Comparison of ENCODE assay signal across 14 mouse cellular contexts in the genomic region with DNA sequence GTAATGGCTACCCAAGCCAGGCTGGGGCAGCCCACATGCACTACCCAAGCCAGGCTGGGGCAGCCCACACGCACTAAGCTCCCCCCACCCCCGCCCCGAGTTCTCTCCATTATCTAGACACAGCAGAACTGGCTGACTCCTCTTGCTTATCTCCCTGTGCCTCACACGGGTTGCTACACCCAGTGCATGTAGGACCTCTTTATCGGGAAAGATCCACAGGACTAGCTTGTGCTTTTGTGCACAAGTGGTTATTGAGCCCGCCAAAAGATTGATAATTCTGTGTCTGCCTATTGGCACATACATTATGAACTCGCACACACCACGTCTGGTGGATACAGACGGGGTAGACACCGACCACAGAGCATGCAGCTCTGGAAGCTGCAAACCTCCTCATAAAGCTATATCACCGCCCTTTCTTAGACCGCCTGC. TPM values are rescaled to one million over a fixed set of nuclear protein-coding genes. Genes with fewer than 3 reads are reported as not detected.
DNase-seq lines count a peak whose midpoint lies in the region; ATAC-seq and TF ChIP-seq lines count a peak whose summit lies in the region.
"Had no signal": no experiment of that assay in that cellular context is flagged by ENCODE, and none has a peak within 500 bp of the region (broad histone marks: within the 10 kb centered on the region; RNA-seq: fewer than 3 reads in every experiment).

No protein-coding gene starts in this region.

- peak; percentile 49 for ATAC-seq in forebrain, embryonic 11.5 days (replicated peaks; ENCODE audit: low FRiP score)
- ATAC-seq in forebrain, embryonic 14.5 days: no peak
- peak; percentile 55 for ATAC-seq in lung, embryonic 14.5 days (ENCODE audit: insufficient read depth)
- peak; percentile 50 for ATAC-seq in heart, postnatal 0 days (ENCODE audit: insufficient read depth, low read depth)
- ATAC-seq: forebrain, embryonic 15.5 days; inflammation-experienced regulatory T-cells, adult 6 months had no signal

- no peak for TF ChIP-seq EP300 in heart, postnatal 0 days (IDR thresholded peaks at IDR 0.05; ENCODE audit: low read depth)

- no peak overlapping the region for H3K4me3 ChIP-seq in forebrain, embryonic 11.5 days (ENCODE audit: low read depth, low read length)
- no peak overlapping the region for H3K4me3 ChIP-seq in forebrain, embryonic 14.5 days (ENCODE audit: low read depth, low read length)
- H3K4me3 ChIP-seq in lung, embryonic 14.5 days (ENCODE audit: low read depth, low read length): no peak overlapping the region
- no peak overlapping the region for H3K4me3 ChIP-seq in heart, postnatal 0 days (ENCODE audit: low read depth, low read length)
- H3K4me3 ChIP-seq: forebrain, embryonic 15.5 days; left cerebral cortex, adult 2 months; neural tube, embryonic 13.5 days had no signal

- H3K27me3 ChIP-seq in forebrain, embryonic 11.5 days (ENCODE audit: control insufficient read depth, insufficient read depth, low read length): no peaks in the 10 kb centered on the region
- no peaks in the 10 kb centered on the region for H3K27me3 ChIP-seq in forebrain, embryonic 14.5 days (replicated peaks; ENCODE audit: control insufficient read depth, insufficient read depth, low read length)
- no peaks in the 10 kb centered on the region for H3K27me3 ChIP-seq in lung, embryonic 14.5 days (ENCODE audit: insufficient read depth, low read length)
- H3K27me3 ChIP-seq in heart, postnatal 0 days (ENCODE audit: control insufficient read depth, insufficient read depth, low read length): no peaks in the 10 kb centered on the region
- H3K27me3 ChIP-seq: forebrain, embryonic 15.5 days; neural tube, embryonic 13.5 days had no signal

- H3K36me3 ChIP-seq in forebrain, embryonic 11.5 days (ENCODE audit: control insufficient read depth, insufficient read depth, low read length): no peaks in the 10 kb centered on the region
- no peaks in the 10 kb centered on the region for H3K36me3 ChIP-seq in forebrain, embryonic 14.5 days (ENCODE audit: control insufficient read depth, insufficient read depth, low read length)
- no peaks in the 10 kb centered on the region for H3K36me3 ChIP-seq in lung, embryonic 14.5 days (ENCODE audit: insufficient read depth)
- no peaks in the 10 kb centered on the region for H3K36me3 ChIP-seq in heart, postnatal 0 days (replicated peaks; ENCODE audit: control insufficient read depth, insufficient read depth, low read length)
- H3K36me3 ChIP-seq: forebrain, embryonic 15.5 days; neural tube, embryonic 13.5 days had no signal

- no peak for TF ChIP-seq CTCF in lung, embryonic 14.5 days (IDR thresholded peaks at IDR 0.05; ENCODE audit: low read depth)
- TF ChIP-seq CTCF in heart, postnatal 0 days (IDR thresholded peaks at IDR 0.05; ENCODE audit: low read depth): no peak

- peaks cover 2% of the 10 kb centered on the region; the same call in 1 of the 2 replicates for H3K4me1 ChIP-seq in forebrain, embryonic 11.5 days (replicated peaks; ENCODE audit: control insufficient read depth, insufficient read depth, low read length)
- H3K4me1 ChIP-seq in forebrain, embryonic 14.5 days (ENCODE audit: control insufficient read depth, insufficient read depth, low read length): no peaks in the 10 kb centered on the region; the same call in 1 of the 2 replicates
- 0 out of 2 replicates have a peak, but pooled peaks cover 9% of the 10 kb centered on the region for H3K4me1 ChIP-seq in lung, embryonic 14.5 days (ENCODE audit: insufficient read depth)
- peaks cover 68% of the 10 kb centered on the region for H3K4me1 ChIP-seq in heart, postnatal 0 days (ENCODE audit: control insufficient read depth, insufficient read depth)
- H3K4me1 ChIP-seq: forebrain, embryonic 15.5 days had no signal

- 84% methylated on average over 12 of the region's 12 CpGs for WGBS in forebrain, embryonic 11.5 days
- WGBS in forebrain, embryonic 14.5 days: 83% methylated on average over 12 of the region's 12 CpGs
- 56% methylated on average over 12 of the region's 12 CpGs for WGBS in lung, embryonic 14.5 days
- WGBS in heart, postnatal 0 days: 19% methylated on average over 12 of the region's 12 CpGs

- H3K9me3 ChIP-seq in forebrain, embryonic 11.5 days (ENCODE audit: control insufficient read depth, low read length): no peaks in the 10 kb centered on the region
- H3K9me3 ChIP-seq in forebrain, embryonic 14.5 days (replicated peaks; ENCODE audit: control insufficient read depth, low read length): no peaks in the 10 kb centered on the region
- H3K9me3 ChIP-seq in lung, embryonic 14.5 days (ENCODE audit: low read depth, low read length): no peaks in the 10 kb centered on the region
- no peaks in the 10 kb centered on the region for H3K9me3 ChIP-seq in heart, postnatal 0 days (replicated peaks; ENCODE audit: control insufficient read depth, low read length)
- H3K9me3 ChIP-seq: forebrain, embryonic 15.5 days; neural tube, embryonic 13.5 days had no signal

- DNase-seq in forebrain, embryonic 11.5 days (ENCODE audit: low spot score): no peak
- DNase-seq in forebrain, embryonic 14.5 days (ENCODE audit: low spot score): no peak
- DNase-seq in lung, embryonic 14.5 days: no peak
- no peak for DNase-seq in lung, adult 18-20 months
- no peak for DNase-seq in heart, postnatal 0 days (ENCODE audit: low spot score)
- peak; percentile 56 to 75 for DNase-seq in spleen, postnatal 36 days (ENCODE audit: low spot score in 2 of 2)
- no peak for DNase-seq in ovary, postnatal 14 days (ENCODE audit: low spot score)
- DNase-seq in thymus, postnatal 25 days: no peak
- DNase-seq: cerebellum, postnatal 10 days; lung, postnatal 4 days had no signal

- H3K4me2 ChIP-seq in forebrain, embryonic 11.5 days (ENCODE audit: low read depth, low read length, severe bottlenecking): no peak overlapping the region
- no peak overlapping the region for H3K4me2 ChIP-seq in forebrain, embryonic 14.5 days (ENCODE audit: low read length)
- H3K4me2 ChIP-seq in lung, embryonic 14.5 days: no peak overlapping the region
- peak overlapping the region; percentile 43 for H3K4me2 ChIP-seq in heart, postnatal 0 days (ENCODE audit: low read depth, low read length)
- H3K4me2 ChIP-seq: forebrain, embryonic 15.5 days; neural tube, embryonic 13.5 days had no signal

- H3K27ac ChIP-seq in forebrain, embryonic 11.5 days (ENCODE audit: low read depth, low read length): no peak overlapping the region
- no peak overlapping the region for H3K27ac ChIP-seq in forebrain, embryonic 14.5 days (ENCODE audit: low read depth, low read length)
- no peak overlapping the region; the same call in 1 of the 2 replicates for H3K27ac ChIP-seq in lung, embryonic 14.5 days (ENCODE audit: low read depth)
- 0 out of 2 replicates have a peak overlapping the region, but pooled peaks have one; percentile 32 for H3K27ac ChIP-seq in heart, postnatal 0 days (ENCODE audit: low read depth)
- H3K27ac ChIP-seq: forebrain, embryonic 15.5 days; left cerebral cortex, adult 2 months; neural tube, embryonic 13.5 days had no signal

- no peak overlapping the region for H3K9ac ChIP-seq in forebrain, embryonic 11.5 days (ENCODE audit: low read length)
- no peak overlapping the region for H3K9ac ChIP-seq in forebrain, embryonic 14.5 days (ENCODE audit: low read length)
- H3K9ac ChIP-seq in lung, embryonic 14.5 days: no peak overlapping the region
- no peak overlapping the region for H3K9ac ChIP-seq in heart, postnatal 0 days (replicated peaks; ENCODE audit: low read depth, low read length)
- H3K9ac ChIP-seq: forebrain, embryonic 15.5 days; neural tube, embryonic 13.5 days had no signal

RNA-seq across cellular contexts. Expression of gene Sptb, which starts 36.5 kb away (rescaled TPM):
- 4.8 and 5.9 TPM in 2 replicates for polyA plus RNA-seq in forebrain, embryonic 11.5 days (2014; fragmentation: Nextera tagmentation; extraction: Ambion mirVana)
- 0.90 and 2.0 TPM in 2 replicates for polyA plus RNA-seq in forebrain, embryonic 14.5 days (2014; fragmentation: Nextera tagmentation; extraction: Ambion mirVana)
- 1.1 and 1.2 TPM in 2 replicates for polyA plus RNA-seq in lung, embryonic 14.5 days (2014; fragmentation: Nextera tagmentation; extraction: Ambion mirVana)
- 36.8 and 37.3 TPM in 2 replicates for total RNA-seq in heart, postnatal 0 days (2014; rRNA removed; ENCODE audit: low replicate concordance)
- polyA plus RNA-seq in heart, postnatal 0 days (2015; fragmentation: Nextera tagmentation; extraction: Ambion mirVana): 4.1 and 4.9 TPM in 2 replicates

Comparison
In these comparisons a context has a peak if more than half of its experiments do, and no peak if none do; other contexts are left out.
1. DNase-seq: peak in spleen, postnatal 36 days (2 of 2); none in forebrain, embryonic 11.5 days (single experiment), forebrain, embryonic 14.5 days (single experiment), lung, embryonic 14.5 days (single experiment), lung, adult 18-20 months (0 of 2), heart, postnatal 0 days (single experiment), ovary, postnatal 14 days (single experiment) and thymus, postnatal 25 days (single experiment).